Mouse (Mus musculus) hindbrain, embryonic 12.5 days (tissue): ENCODE data around the gene Ldlrad3. TPM values are rescaled to one million over a fixed set of nuclear protein-coding genes. Genes with fewer than 3 reads are reported as not detected.

Source experiments
- ATAC-seq: fragments of 200-750 bp; cut with Nextera tagmentation; 2 replicates; pipeline ENCODE4 v1.8.0; 2017; ENCODE audit warnings: moderate TSS enrichment; ENCODE audit not compliant: low FRiP score
- H3K27ac ChIP-seq: fragments of 300-500 bp; sonication (generic); 2 replicates; pipeline ENCODE4 v1.5.1; 2016; ENCODE audit warnings: mild to moderate bottlenecking
- H3K27me3 ChIP-seq: fragments of 300-500 bp; sonication (generic); 2 replicates; pipeline ENCODE4 v1.6.1; 2016; ENCODE audit warnings: mild to moderate bottlenecking
- H3K36me3 ChIP-seq: fragments of 300-500 bp; sonication (generic); 2 replicates; pipeline ENCODE4 v1.6.1; 2016; ENCODE audit warnings: mild to moderate bottlenecking
- H3K4me1 ChIP-seq: fragments of 300-500 bp; sonication (generic); 2 replicates; pipeline ENCODE4 v1.6.1; 2016
- H3K4me2 ChIP-seq: fragments of 300-500 bp; sonication (generic); replicated peaks from 2 replicates; pipeline ENCODE4 v1.6.1; 2016; ENCODE audit warnings: mild to moderate bottlenecking
- H3K4me3 ChIP-seq: fragments of 300-500 bp; sonication (generic); 2 replicates; pipeline ENCODE4 v1.5.1; 2016; ENCODE audit warnings: mild to moderate bottlenecking
- H3K9ac ChIP-seq: fragments of 300-500 bp; sonication (generic); 2 replicates; pipeline ENCODE4 v1.6.1; 2016; ENCODE audit warnings: mild to moderate bottlenecking, moderate library complexity
- H3K9me3 ChIP-seq: fragments of 300-500 bp; sonication (generic); replicated peaks from 2 replicates; pipeline ENCODE4 v1.6.1; 2016; ENCODE audit warnings: mild to moderate bottlenecking
- WGBS: fragments of 180-500 bp; shearing (Covaris S2); methylation state at CpG from one replicate; pipeline ENCODE4 v1.1.7; 2016; 5-methylcytosine and 5-hydroxymethylcytosine counted together
- polyA plus RNA-seq: library from polyadenylated mRNA; unstranded; fragments of >200 nt; fragmentation: Nextera tagmentation; extraction: Ambion mirVana; gene quantifications from 2 replicates; pipeline ENCODE4 v1.2.1, GENCODE M21; 2016

Ldlrad3 gene
- polyA plus RNA-seq, 1 experiment from 2014 or later: 54.9 TPM

GRCm38 (mm10) chr2:102202211-102202770 lies 16.1 kb upstream of the Ldlrad3 start:
- Histone ChIP-seq H3K4me2 (no peak overlapping the region), H3K4me1 (peaks cover 13% of the 10 kb centered on the region), H3K9ac (no peak overlapping the region), H3K9me3 (no peaks in the 10 kb centered on the region), H3K27ac (no peak overlapping the region), H3K4me3 (no peak overlapping the region), H3K27me3 (no peaks in the 10 kb centered on the region), H3K36me3 (no peaks in the 10 kb centered on the region)
- ATAC-seq: no peak
- 62% methylated on average over 2 of the region's 2 CpGs for WGBS

GRCm38 (mm10) chr2:102201198-102201948 lies 15.2 kb upstream of the Ldlrad3 start:
- no peak for ATAC-seq
- H3K4me3 ChIP-seq: no peak overlapping the region
- H3K36me3 ChIP-seq: no peaks in the 10 kb centered on the region
- no peak overlapping the region for H3K9ac ChIP-seq
- H3K4me1 ChIP-seq: peaks cover 13% of the 10 kb centered on the region
- H3K9me3 ChIP-seq: no peaks in the 10 kb centered on the region
- no peak overlapping the region for H3K27ac ChIP-seq
- no peaks in the 10 kb centered on the region for H3K27me3 ChIP-seq
- 76% methylated on average over 12 of the region's 14 CpGs for WGBS
- no peak overlapping the region for H3K4me2 ChIP-seq

- Histone ChIP-seq H3K27me3 (no peaks in the 10 kb centered on the region), H3K4me3 (no peak overlapping the region), H3K4me2 (no peak overlapping the region), H3K4me1 (peaks cover 6% of the 10 kb centered on the region), H3K9me3 (no peaks in the 10 kb centered on the region), H3K9ac (no peak overlapping the region), H3K27ac (no peak overlapping the region), H3K36me3 (no peaks in the 10 kb centered on the region)
- WGBS: 74% methylated on average over 1 of the region's 1 CpGs
- ATAC-seq: no peak
These were observed 11.1 kb upstream of the Ldlrad3 start for GRCm38 (mm10) chr2:102197332-102197731.

GRCm38 (mm10) chr2:102196709-102197108 lies 10.5 kb upstream of the Ldlrad3 start:
- Histone ChIP-seq H3K4me3 (no peak overlapping the region), H3K27me3 (no peaks in the 10 kb centered on the region), H3K36me3 (no peaks in the 10 kb centered on the region), H3K4me1 (peaks cover 2% of the 10 kb centered on the region), H3K27ac (no peak overlapping the region), H3K9ac (no peak overlapping the region), H3K9me3 (no peaks in the 10 kb centered on the region), H3K4me2 (no peak overlapping the region)
- ATAC-seq: no peak
- 65% methylated on average over 8 of the region's 8 CpGs for WGBS

- ATAC-seq: no peak
- no peaks in the 10 kb centered on the region for H3K27me3 ChIP-seq
- H3K27ac ChIP-seq: no peak overlapping the region
- H3K4me1 ChIP-seq: no peaks in the 10 kb centered on the region
- 78% methylated on average over 4 of the region's 4 CpGs for WGBS
- H3K9me3 ChIP-seq: no peaks in the 10 kb centered on the region
- H3K36me3 ChIP-seq: no peaks in the 10 kb centered on the region
- H3K4me2 ChIP-seq: no peak overlapping the region
- no peak overlapping the region for H3K4me3 ChIP-seq
- H3K9ac ChIP-seq: no peak overlapping the region
These were observed 9.3 kb upstream of the Ldlrad3 start for GRCm38 (mm10) chr2:102195494-102195893.

- H3K36me3 ChIP-seq: no peaks in the 10 kb centered on the region
- H3K27ac ChIP-seq: no peak overlapping the region
- H3K4me1 ChIP-seq: no peaks in the 10 kb centered on the region
- H3K9ac ChIP-seq: no peak overlapping the region
- H3K27me3 ChIP-seq: no peaks in the 10 kb centered on the region
- H3K4me2 ChIP-seq: no peak overlapping the region
- H3K4me3 ChIP-seq: no peak overlapping the region
- H3K9me3 ChIP-seq: no peaks in the 10 kb centered on the region
- 77% methylated on average over 4 of the region's 4 CpGs for WGBS
- ATAC-seq: no peak
These were observed 8.1 kb upstream of the Ldlrad3 start for GRCm38 (mm10) chr2:102194247-102194646.

- H3K4me3 ChIP-seq: no peak overlapping the region
- H3K27me3 ChIP-seq: no peaks in the 10 kb centered on the region
- H3K4me1 ChIP-seq: no peaks in the 10 kb centered on the region
- H3K9ac ChIP-seq: no peak overlapping the region
- ATAC-seq: no peak
- H3K27ac ChIP-seq: no peak overlapping the region
- 91% methylated on average over 16 of the region's 16 CpGs for WGBS
- no peak overlapping the region for H3K4me2 ChIP-seq
- no peaks in the 10 kb centered on the region for H3K9me3 ChIP-seq
- no peaks in the 10 kb centered on the region for H3K36me3 ChIP-seq
These were observed 7.0 kb upstream of the Ldlrad3 start for GRCm38 (mm10) chr2:102192943-102193820.

- Histone ChIP-seq H3K27me3 (no peaks in the 10 kb centered on the region), H3K9me3 (no peaks in the 10 kb centered on the region), H3K9ac (no peak overlapping the region), H3K4me3 (no peak overlapping the region), H3K4me1 (no peaks in the 10 kb centered on the region), H3K4me2 (no peak overlapping the region), H3K36me3 (no peaks in the 10 kb centered on the region), H3K27ac (no peak overlapping the region)
- WGBS: 80% methylated on average over 4 of the region's 4 CpGs
- ATAC-seq: no peak
These were observed 5.6 kb upstream of the Ldlrad3 start for GRCm38 (mm10) chr2:102191736-102192135.

GRCm38 (mm10) chr2:102190956-102191355 lies 4.8 kb upstream of the Ldlrad3 start:
- Histone ChIP-seq H3K9ac (no peak overlapping the region), H3K27me3 (no peaks in the 10 kb centered on the region), H3K27ac (no peak overlapping the region), H3K4me1 (0 out of 2 replicates have a peak, but pooled peaks cover 3% of the 10 kb centered on the region), H3K4me3 (no peak overlapping the region), H3K4me2 (no peak overlapping the region), H3K36me3 (no peaks in the 10 kb centered on the region), H3K9me3 (no peaks in the 10 kb centered on the region)
- no peak for ATAC-seq

GRCm38 (mm10) chr2:102185069-102185950 lies 875 bp downstream of the Ldlrad3 start:
- peaks cover 30% of the 10 kb centered on the region for H3K4me1 ChIP-seq
- no peaks in the 10 kb centered on the region for H3K36me3 ChIP-seq
- no peaks in the 10 kb centered on the region for H3K27me3 ChIP-seq
- ATAC-seq: peak; percentile 45
- peak overlapping the region; percentile 92 for H3K27ac ChIP-seq
- H3K9me3 ChIP-seq: no peaks in the 10 kb centered on the region
- H3K9ac ChIP-seq: peak overlapping the region; percentile 87
- H3K4me3 ChIP-seq: peak overlapping the region; percentile 78
- WGBS: under 1% methylated on average over 24 of the region's 24 CpGs
- H3K4me2 ChIP-seq: peak overlapping the region; percentile 69

- 75% methylated on average over 7 of the region's 7 CpGs for WGBS
- H3K27me3 ChIP-seq: no peaks in the 10 kb centered on the region
- H3K4me2 ChIP-seq: peak overlapping the region; percentile 69
- H3K9me3 ChIP-seq: no peaks in the 10 kb centered on the region
- H3K9ac ChIP-seq: no peak overlapping the region
- no peaks in the 10 kb centered on the region for H3K36me3 ChIP-seq
- no peak for ATAC-seq
- no peak overlapping the region for H3K4me3 ChIP-seq
- H3K4me1 ChIP-seq: peaks cover 30% of the 10 kb centered on the region
- no peak overlapping the region for H3K27ac ChIP-seq
These were observed 2.3 kb downstream of the Ldlrad3 start for GRCm38 (mm10) chr2:102183720-102184480.
